Mouse (Mus musculus): ENCODE measurements around the gene Tecpr1.

The Tecpr1 gene

GRCm38 (mm10) chr5:144207478-144207877, 15.9 kb downstream of the Tecpr1 start:
- DNase-seq (ENCODE audit: low read depth), result peak; percentile 63

GRCm38 (mm10) chr5:144206069-144206468, 17.3 kb downstream of the Tecpr1 start:
- no peak for DNase-seq (ENCODE audit: low read depth)

- DNase-seq (ENCODE audit: low read depth), result no peak
These were observed 18.5 kb downstream of the Tecpr1 start for GRCm38 (mm10) chr5:144204911-144205310.

- no peak for DNase-seq (ENCODE audit: low read depth)
These were observed 19.1 kb downstream of the Tecpr1 start for GRCm38 (mm10) chr5:144204303-144204702.

GRCm38 (mm10) chr5:144203398-144203959, 19.9 kb downstream of the Tecpr1 start:
- DNase-seq (ENCODE audit: low read depth), result no peak

- DNase-seq (ENCODE audit: low read depth), result no peak
These were observed 21.0 kb downstream of the Tecpr1 start for GRCm38 (mm10) chr5:144202430-144202829.

GRCm38 (mm10) chr5:144200616-144201015, 22.8 kb downstream of the Tecpr1 start:
- peak; percentile 62 for DNase-seq (ENCODE audit: low read depth)

GRCm38 (mm10) chr5:144195567-144195966, 27.8 kb downstream of the Tecpr1 start:
- no peak for DNase-seq (ENCODE audit: low read depth)

GRCm38 (mm10) chr5:144194416-144194815, 29.0 kb downstream of the Tecpr1 start:
- no peak for DNase-seq (ENCODE audit: low read depth)

- DNase-seq (ENCODE audit: low read depth), result no peak
These were observed 30.7 kb downstream of the Tecpr1 start for GRCm38 (mm10) chr5:144192673-144193072.

- DNase-seq (ENCODE audit: low read depth), result no peak
These were observed 32.4 kb downstream of the Tecpr1 start for GRCm38 (mm10) chr5:144191026-144191425.

- DNase-seq (ENCODE audit: low read depth), result no peak
These were observed 33.3 kb downstream of the Tecpr1 start, which contains the start of gene Bhlha15 for GRCm38 (mm10) chr5:144189950-144190583. Gene Bhlha15 (plus strand): TSS chr5:144190286.

GRCm38 (mm10) chr5:144189327-144189726, 34.1 kb downstream of the Tecpr1 start:
- no peak for DNase-seq (ENCODE audit: low read depth)

- no peak for DNase-seq (ENCODE audit: low read depth)
These were observed 35.0 kb downstream of the Tecpr1 start for GRCm38 (mm10) chr5:144188422-144188821.

- DNase-seq (ENCODE audit: low read depth), result no peak
These were observed 38.9 kb downstream of the Tecpr1 start for GRCm38 (mm10) chr5:144184350-144185045.

- peak; percentile 59 for DNase-seq (ENCODE audit: low read depth)
These were observed 39.6 kb downstream of the Tecpr1 start for GRCm38 (mm10) chr5:144183647-144184335.

- DNase-seq (ENCODE audit: low read depth), result no peak
These were observed 40.2 kb downstream of the Tecpr1 start for GRCm38 (mm10) chr5:144183248-144183559.

- no peak for DNase-seq (ENCODE audit: low read depth)
These were observed 40.7 kb downstream of the Tecpr1 start for GRCm38 (mm10) chr5:144182542-144183247.

- no peak for DNase-seq (ENCODE audit: low read depth)
These were observed 42.2 kb downstream of the Tecpr1 start for GRCm38 (mm10) chr5:144181249-144181648.

- no peak for DNase-seq (ENCODE audit: low read depth)
These were observed 45.2 kb downstream of the Tecpr1 start for GRCm38 (mm10) chr5:144178216-144178615.

GRCm38 (mm10) chr5:144173648-144174047, 49.8 kb downstream of the Tecpr1 start:
- no peak for DNase-seq (ENCODE audit: low read depth)

- no peak for DNase-seq (ENCODE audit: low read depth)
These were observed 54.0 kb downstream of the Tecpr1 start for GRCm38 (mm10) chr5:144169275-144169975.

Data from NIH3T3 (cell line).